Mouse (Mus musculus) embryo, embryonic 10 days (tissue): ENCODE data around the gene Rdm1.
"Not testable (repeated sequence)": the region's sequence is repeated elsewhere in the genome, so short reads cannot be mapped to it uniquely, and the experiment has no call there.

Experiments used
- DNase-seq: peaks from one replicate; pipeline ENCODE4 v3.0.0-alpha.2; 2015; ENCODE audit warnings: low spot score

The Rdm1 gene

GRCm38 (mm10) chr11:101626995-101627856 lies at the start of gene Rdm1:
Gene Rdm1 (plus strand): TSS chr11:101627195.
- peak; percentile 94 for DNase-seq

DNA sequence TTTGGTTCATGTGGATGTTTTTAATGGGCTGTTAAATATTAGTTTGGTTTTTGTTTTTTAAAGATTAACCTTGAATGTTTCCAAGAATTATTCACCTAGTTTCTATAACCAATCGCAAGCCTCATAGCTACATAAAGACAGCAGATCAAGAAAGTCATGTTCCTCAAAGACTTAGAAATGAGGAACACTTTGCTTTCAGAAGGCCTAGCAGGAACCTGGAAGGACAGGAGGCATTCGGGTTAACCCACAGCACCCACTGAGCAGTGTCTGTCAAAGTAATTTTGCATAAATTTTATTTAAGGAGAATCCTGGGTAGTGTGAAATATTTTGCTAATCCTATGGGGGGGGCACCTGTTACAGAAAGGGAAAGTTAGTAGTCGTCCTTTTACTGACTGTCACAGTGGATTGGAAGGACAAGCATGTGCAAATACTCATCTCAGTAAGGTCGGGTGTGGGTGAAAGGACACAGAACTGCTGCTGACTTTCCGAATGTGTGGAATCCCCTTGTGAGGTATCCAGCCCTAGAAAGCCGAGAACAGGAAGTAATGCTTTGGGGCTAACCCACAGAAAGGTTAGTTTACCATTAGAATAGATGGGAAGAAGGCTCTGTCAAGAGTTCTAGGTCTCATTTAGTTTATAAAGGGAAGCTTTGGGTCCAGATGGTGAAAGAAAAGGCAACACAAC lies 45.8 kb upstream of the Rdm1 start:
- no peak for DNase-seq

GRCm38 (mm10) chr11:101582054-101583035 lies 44.6 kb upstream of the Rdm1 start, which contains the start of gene Tmem106a:
Gene Tmem106a (plus strand): TSS chr11:101582242.
- peak; percentile 73 for DNase-seq

DNA sequence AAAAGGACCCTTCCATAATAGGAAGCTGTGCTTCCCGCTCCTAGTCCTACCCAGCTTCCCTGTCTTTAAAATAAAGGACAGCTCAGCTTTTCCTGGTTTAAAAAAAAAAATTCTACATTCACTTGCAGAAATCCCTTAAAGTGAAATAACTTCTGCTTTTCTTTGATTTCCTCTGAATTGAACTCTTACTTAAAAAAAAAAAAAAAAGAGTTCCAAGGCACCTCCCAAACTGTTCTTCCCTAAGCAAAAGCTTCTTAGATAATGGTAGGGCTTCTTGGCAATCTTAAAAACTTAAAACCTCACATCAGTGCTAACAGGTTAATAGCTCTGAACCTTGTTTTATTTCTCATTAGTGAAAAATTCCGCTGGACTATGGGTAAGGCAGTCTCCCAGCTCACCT lies 43.8 kb upstream of the Rdm1 start:
- DNase-seq = no peak

GRCm38 (mm10) chr11:101585031-101585430 lies 42.0 kb upstream of the Rdm1 start:
- DNase-seq = not testable (repeated sequence)

DNA sequence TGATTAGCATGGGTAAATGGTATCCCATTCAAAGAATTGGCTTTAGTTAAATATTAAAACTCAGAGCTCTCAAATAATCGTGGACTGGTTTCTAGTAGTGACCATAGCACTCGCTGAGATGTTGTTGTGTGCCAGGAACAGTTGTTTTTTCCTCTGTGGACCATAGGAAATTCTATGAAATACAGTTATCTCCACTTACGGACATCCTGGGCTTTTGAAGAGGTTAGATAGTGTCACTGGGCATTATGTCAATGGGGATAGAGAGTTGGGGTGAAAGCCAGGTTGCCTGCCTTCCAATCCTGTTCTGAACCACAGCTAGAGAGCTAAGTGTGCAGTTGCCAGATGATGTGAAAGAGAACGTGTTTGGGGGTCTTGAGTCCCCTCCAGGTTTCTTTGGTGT lies 41.2 kb upstream of the Rdm1 start:
- DNase-seq = no peak

GRCm38 (mm10) chr11:101587676-101588075 lies 39.3 kb upstream of the Rdm1 start:
- DNase-seq = no peak

GRCm38 (mm10) chr11:101588868-101589267 lies 38.1 kb upstream of the Rdm1 start:
- DNase-seq = no peak

- DNase-seq = peak; percentile 71
Measured at GRCm38 (mm10) chr11:101589444-101589843, 37.6 kb upstream of the Rdm1 start.

DNA sequence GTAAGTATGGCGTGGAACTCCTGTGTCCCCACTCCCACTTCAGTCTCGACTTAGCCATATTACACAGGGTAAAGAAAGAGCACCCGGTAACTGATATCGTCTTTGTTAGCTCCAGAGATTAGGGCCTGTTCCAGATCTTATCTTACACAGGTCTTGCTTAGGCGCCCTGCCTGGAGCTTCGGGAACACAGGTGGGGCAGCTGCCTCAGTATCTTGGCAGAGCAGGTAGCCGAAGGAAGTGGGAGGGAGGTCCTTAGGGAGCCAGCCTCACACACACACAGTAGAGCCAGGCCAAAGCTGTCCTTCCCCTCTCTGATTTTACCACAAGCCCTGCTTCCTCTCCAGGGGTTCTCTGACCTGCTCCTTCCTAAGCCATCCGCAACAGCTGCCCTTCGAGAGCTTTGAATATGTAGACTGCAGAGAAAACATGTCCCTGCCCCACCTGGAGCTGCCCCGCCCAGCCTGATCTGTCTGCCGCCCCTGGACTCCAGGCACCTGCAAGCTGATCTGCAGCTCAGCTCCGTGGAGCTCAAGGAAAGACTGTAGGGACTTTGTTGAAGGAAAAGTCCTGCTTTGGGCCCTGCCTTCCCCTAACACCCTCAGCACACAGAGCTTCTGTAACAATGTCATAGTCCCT lies 36.9 kb upstream of the Rdm1 start:
- no peak for DNase-seq

DNA sequence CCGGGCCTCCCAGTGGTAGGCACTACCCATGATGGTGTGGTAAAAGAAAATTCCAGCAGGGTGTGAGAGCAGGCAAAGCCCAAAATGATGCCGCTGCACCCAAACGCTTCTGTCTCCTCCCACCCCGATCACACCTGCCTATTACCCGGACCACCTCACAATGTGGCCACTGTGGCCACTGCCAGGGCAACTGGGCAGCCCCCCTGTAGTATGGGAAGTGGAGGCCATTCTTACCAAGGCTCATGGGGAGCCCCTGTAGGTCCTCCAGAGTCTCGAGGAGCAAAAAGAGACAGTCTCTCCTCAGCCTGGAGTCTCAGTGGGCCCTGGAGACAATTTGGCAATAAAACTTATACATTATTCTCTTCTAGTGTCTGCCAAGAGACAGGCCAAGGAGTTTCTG lies 27.8 kb upstream of the Rdm1 start, which contains the start of gene Gm11634:
Gene Gm11634 (minus strand): TSS at position 101 of the 400 bp plus-strand sequence.
- no peak for DNase-seq

GRCm38 (mm10) chr11:101602491-101602890 lies 24.5 kb upstream of the Rdm1 start:
- peak; percentile 90 for DNase-seq

DNA sequence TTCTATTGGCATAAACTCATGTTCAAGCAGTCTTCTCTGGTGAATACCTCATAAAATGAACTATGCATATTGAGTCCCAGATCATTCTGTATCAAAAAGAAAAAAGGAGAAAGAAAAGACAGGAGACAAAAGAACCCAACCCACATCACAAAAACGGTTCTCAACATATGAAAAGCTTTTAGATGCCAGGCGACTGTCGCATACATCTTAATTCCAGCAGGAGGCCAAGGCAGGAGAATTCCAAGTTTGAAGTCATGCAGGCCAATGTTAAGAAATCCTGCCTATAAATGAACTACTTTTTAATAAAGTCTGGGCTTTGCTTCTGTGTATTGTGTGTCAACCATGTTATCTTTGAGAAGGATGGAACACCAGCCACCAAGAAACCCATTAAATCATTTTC lies 22.9 kb upstream of the Rdm1 start:
- DNase-seq = no peak

GRCm38 (mm10) chr11:101604531-101605453 lies 22.2 kb upstream of the Rdm1 start:
- DNase-seq = peak; percentile 93

DNA sequence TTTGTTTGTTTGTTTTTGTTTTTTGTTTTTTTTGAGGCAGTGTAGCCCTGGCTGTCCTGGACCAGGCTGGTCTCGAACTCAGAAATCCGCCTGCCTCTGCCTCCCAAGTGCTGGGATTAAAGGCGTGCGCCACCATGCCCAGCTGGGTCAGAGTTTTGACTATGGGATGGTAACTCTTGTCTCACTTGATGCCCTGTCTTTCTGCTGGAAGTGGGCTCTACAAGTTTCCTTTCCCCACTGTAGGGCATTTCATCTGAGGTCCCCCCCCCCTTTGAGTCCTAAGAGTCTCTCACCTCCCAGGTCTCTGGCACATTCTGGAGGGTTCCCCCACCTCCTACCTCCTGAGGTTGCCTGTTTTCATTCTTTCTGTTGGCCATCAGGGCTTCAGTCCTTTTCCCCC lies 19.9 kb upstream of the Rdm1 start:
- not testable (repeated sequence) for DNase-seq

DNA sequence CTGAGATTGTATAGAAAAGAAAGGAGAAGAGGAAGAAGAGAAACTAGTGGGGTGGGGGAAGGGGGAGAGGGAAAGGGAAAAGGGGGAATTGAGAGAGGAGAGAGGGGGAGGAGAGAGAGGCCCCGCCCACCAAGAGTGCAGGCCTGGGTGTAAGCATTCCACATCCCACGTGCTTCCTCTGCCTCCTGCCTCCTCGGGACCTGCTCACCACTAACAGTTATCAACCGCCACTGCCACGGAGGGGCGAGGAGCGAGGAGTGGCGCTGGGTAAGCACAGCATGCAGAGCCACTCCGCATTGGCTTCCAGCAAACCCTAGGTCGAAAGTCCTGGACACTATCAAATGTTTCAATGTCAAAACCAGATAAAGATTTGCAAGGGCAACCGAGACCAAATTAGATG lies 16.6 kb upstream of the Rdm1 start:
- DNase-seq = no peak

DNA sequence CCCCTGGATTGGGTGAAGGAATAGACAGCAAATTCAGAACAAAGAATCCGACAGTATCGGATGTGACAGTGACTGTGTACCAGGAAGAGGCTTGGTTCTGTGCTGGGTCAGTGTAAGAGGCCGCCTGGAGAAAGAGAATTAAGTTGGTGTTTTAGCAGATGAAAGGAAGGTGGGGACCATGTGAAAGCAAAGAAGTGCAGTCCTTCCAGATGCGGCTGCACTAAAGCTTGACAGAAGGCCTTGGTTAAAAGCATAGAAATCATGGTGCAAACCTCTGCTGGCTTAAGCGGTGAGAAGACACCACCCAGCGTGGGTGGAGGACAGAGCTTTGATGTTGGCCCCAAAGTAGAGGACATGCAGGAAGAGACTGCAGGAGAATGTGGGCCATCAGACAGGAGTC lies 13.4 kb upstream of the Rdm1 start:
- no peak for DNase-seq

- DNase-seq = no peak
Measured at GRCm38 (mm10) chr11:101614116-101614515, 12.9 kb upstream of the Rdm1 start.

DNA sequence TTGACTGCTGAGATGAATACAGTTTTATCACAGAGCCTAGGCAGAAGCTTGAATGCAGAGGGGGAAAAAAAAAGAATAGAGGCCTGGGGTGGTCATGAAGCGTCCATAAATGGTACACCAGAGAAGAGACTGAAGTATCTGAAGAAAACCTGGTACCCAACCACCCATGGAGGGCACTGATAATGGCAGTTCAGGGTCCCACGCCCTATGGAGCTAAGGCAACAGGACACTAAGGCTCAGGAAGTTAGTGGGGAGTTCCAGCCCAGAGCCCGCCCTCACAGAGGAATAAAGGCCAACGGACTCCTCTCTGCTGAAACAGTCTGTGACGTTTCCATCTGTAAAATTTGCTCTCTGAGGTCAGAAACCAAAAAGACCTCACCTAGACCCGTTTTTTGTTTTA lies 11.6 kb upstream of the Rdm1 start:
- no peak for DNase-seq

- DNase-seq = no peak
Measured at GRCm38 (mm10) chr11:101616104-101616503, 10.9 kb upstream of the Rdm1 start.
